Mouse (Mus musculus) kidney, adult 2 months (tissue): ENCODE measurements around the gene Itgad. TPM values are rescaled to one million over a fixed set of nuclear protein-coding genes. Genes with fewer than 3 reads are reported as not detected.
"Not testable (repeated sequence)": the region's sequence is repeated elsewhere in the genome, so short reads cannot be mapped to it uniquely, and the experiment has no call there.

Experiments used
- DNase-seq: peaks from one replicate; pipeline ENCODE4 v3.0.0; 2021
- H3K27ac ChIP-seq: fragments of 200-500 bp; 2 replicates; pipeline ENCODE4 v1.5.1; 2012; ENCODE audit warnings: low read depth, low read length, control low read depth, inconsistent platforms; ENCODE audit not compliant: insufficient read depth
- H3K27me3 ChIP-seq: fragments of 200-500 bp; replicated peaks from 2 replicates; pipeline ENCODE4 v1.6.1; 2012; ENCODE audit warnings: mild to moderate bottlenecking, moderate library complexity, low read length, inconsistent platforms; ENCODE audit not compliant: control insufficient read depth, insufficient read depth
- H3K36me3 ChIP-seq: fragments of 200-500 bp; 2 replicates; pipeline ENCODE4 v1.6.1; 2012; ENCODE audit warnings: mild to moderate bottlenecking, moderate library complexity, low read length, inconsistent platforms; ENCODE audit not compliant: control insufficient read depth, insufficient read depth
- H3K4me1 ChIP-seq: fragments of 200-500 bp; 2 replicates; pipeline ENCODE4 v1.6.1; 2011; ENCODE audit warnings: low read length; ENCODE audit not compliant: control insufficient read depth, insufficient read depth
- H3K4me3 ChIP-seq: fragments of 200-500 bp; 2 replicates; pipeline ENCODE4 v1.5.1; 2011; ENCODE audit warnings: mild to moderate bottlenecking, low read depth, low read length, control low read depth; ENCODE audit not compliant: insufficient read depth
- CTCF ChIP-seq: fragments of 200-500 bp; conservative IDR thresholded peaks from 2 replicates; pipeline ENCODE4 v1.5.1; 2011; ENCODE audit warnings: low read depth, mild to moderate bottlenecking, control low read depth, low read length, moderate library complexity, mixed read lengths; ENCODE audit not compliant: insufficient read depth, insufficient read length
- POLR2A ChIP-seq: fragments of 200-500 bp; IDR thresholded peaks from one replicate; pipeline ENCODE4 v1.6.1; 2011; ENCODE audit warnings: low read depth, low read length, control low read depth
- WGBS: fragments of 180-500 bp; shearing (Covaris S2); methylation state at CpG from one replicate; pipeline ENCODE4 v1.1.7; 2018; 5-methylcytosine and 5-hydroxymethylcytosine counted together
- polyA plus RNA-seq: library from polyadenylated mRNA; depleted of rRNA; stranded (reverse); fragments of >200 nt; gene quantifications from 2 replicates; pipeline ENCODE4 v1.2.3, GENCODE M21; 2012

The Itgad gene
- polyA plus RNA-seq, 1 experiment, result 0.05 TPM

DNA sequence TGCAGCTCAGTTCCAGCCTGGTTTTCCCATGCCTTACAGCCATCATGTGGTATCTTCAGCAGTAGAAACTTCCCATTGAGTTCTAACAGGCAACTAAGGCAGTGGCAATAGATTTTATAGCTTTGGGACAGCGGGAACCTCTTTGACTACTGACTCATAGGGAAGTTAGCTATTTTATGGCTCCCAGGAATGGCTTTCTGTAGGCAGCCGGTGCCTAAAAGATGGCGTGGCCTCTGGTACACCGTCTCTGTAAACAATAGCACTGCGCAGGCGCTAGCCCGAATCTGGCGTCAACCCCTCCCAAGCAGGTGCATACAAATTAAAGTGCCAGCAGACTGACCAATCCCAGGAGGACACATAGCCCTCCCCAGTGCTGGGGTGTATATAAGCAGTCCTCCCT is 3.2 kb upstream of the Itgad start:
- no peak for DNase-seq
- 60% methylated on average over 8 of the region's 8 CpGs for WGBS
- H3K36me3 ChIP-seq, result no peaks in the 10 kb centered on the region
- no peak overlapping the region for H3K4me3 ChIP-seq
- TF ChIP-seq POLR2A (no peak), CTCF (no peak)
- no peak overlapping the region for H3K27ac ChIP-seq
- H3K4me1 ChIP-seq, result no peaks in the 10 kb centered on the region
- H3K27me3 ChIP-seq, result no peaks in the 10 kb centered on the region

DNA sequence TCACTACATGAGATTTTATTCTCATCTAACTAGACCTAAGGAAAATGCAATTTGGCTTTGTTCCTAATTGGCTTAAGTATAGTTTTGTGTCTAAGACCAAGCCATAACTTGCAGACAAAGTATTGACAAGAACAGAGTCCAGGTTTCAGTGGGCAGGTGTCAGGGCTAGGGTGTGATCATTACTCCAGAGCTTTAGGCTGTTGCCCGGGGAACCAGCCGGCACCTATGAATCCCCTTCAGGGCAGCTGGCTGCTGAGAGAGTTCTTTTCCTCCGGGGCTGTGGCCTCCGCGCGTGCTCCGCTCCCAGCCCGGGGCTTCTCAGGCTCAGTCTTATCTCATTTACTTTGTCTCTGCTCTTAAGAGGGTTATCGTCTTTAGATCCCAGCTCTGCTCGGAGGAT is 748 bp downstream of the Itgad start:
- no peak overlapping the region for H3K27ac ChIP-seq
- no peak for DNase-seq
- H3K27me3 ChIP-seq, result no peaks in the 10 kb centered on the region
- no peaks in the 10 kb centered on the region for H3K36me3 ChIP-seq
- H3K4me3 ChIP-seq, result no peak overlapping the region
- no peaks in the 10 kb centered on the region for H3K4me1 ChIP-seq
- TF ChIP-seq CTCF (no peak), POLR2A (no peak)
- WGBS, result 79% methylated on average over 10 of the region's 10 CpGs

- not testable (repeated sequence) for H3K27ac ChIP-seq, H3K27me3 ChIP-seq, H3K36me3 ChIP-seq, DNase-seq, H3K4me1 ChIP-seq, H3K4me3 ChIP-seq
- WGBS, result 69% methylated on average over 8 of the region's 8 CpGs
Measured at GRCm38 (mm10) chr7:128158688-128159354, 4.6 kb downstream of the Itgad start.

DNA sequence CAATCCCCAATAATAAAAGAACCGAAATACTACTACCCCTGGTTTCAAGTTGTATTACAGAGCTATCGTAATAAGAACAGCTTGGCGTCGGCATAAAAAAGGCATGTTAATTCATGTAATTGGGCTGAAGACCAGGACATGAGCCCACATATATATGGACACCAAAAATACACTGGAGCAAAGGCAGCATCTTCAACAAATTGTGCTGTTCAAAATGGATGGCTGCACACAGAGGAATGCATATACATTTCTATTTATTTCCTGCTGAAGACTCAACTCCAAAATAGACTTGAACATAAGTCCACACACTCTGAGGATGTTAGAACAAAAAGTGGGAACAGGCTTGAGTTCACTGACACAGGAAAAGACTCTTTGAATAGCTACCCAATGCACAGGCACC is 9.8 kb downstream of the Itgad start:
- no peak overlapping the region for H3K27ac ChIP-seq
- 97% methylated on average over 4 of the region's 4 CpGs for WGBS

DNA sequence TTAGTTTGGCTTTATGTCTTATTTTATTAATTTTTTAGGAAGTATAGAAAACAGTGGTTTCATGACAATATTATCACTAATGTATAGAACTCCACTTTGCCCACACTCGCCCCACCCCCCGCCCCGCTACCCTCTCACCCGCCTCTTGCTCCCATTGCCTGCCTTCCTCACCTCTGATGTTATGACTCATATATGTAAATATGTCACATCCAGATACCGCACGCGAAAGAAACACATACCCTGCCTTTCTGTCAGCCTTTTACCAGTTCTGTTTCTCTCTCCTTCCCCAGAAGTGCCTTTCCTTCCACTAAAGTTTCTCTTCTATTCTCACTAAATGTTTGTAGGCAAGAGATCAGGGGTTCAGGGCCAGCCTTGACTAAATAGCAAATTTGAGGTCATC is 12.2 kb downstream of the Itgad start:
- no peaks in the 10 kb centered on the region for H3K27me3 ChIP-seq
- DNase-seq, result no peak
- H3K4me3 ChIP-seq, result no peak overlapping the region
- no peaks in the 10 kb centered on the region for H3K4me1 ChIP-seq
- TF ChIP-seq POLR2A (no peak), CTCF (no peak)
- H3K27ac ChIP-seq, result no peak overlapping the region
- no peaks in the 10 kb centered on the region for H3K36me3 ChIP-seq
- 94% methylated on average over 7 of the region's 7 CpGs for WGBS

More for the DNA sequence above, 9.8 kb downstream of the Itgad start:
- no peaks in the 10 kb centered on the region for H3K36me3 ChIP-seq
- no peak overlapping the region for H3K4me3 ChIP-seq
- TF ChIP-seq CTCF (no peak), POLR2A (no peak)
- no peaks in the 10 kb centered on the region for H3K4me1 ChIP-seq
- no peak for DNase-seq
- H3K27me3 ChIP-seq, result no peaks in the 10 kb centered on the region

- no peak overlapping the region for H3K4me3 ChIP-seq
- no peaks in the 10 kb centered on the region for H3K36me3 ChIP-seq
- H3K27me3 ChIP-seq, result no peaks in the 10 kb centered on the region
- no peaks in the 10 kb centered on the region for H3K4me1 ChIP-seq
- 79% methylated on average over 3 of the region's 3 CpGs for WGBS
- no peak overlapping the region for H3K27ac ChIP-seq
- no peak for TF ChIP-seq CTCF
- TF ChIP-seq POLR2A, result no peak
- DNase-seq, result no peak
Measured at GRCm38 (mm10) chr7:128169996-128170395, 15.8 kb downstream of the Itgad start.

DNA sequence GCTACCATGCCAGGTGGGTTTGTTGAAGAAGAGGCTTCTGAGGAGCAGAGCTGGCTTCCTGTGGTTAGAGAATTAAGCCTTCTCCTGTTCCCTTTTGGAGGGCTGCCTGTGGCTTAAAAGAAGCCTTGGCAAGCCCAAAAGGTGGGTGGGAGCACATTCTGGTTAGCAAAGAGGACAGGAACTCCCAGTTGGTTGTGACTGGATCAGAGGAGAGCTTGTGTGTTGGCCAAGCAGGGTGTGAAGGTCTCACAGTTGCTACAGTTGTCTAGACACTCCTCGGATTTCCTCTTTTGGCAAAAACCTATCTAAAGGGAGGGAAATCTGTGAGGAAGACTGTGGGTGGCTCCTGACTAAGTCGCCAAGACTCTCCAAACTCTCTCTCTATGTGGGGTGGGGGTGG is 24.2 kb downstream of the Itgad start:
- no peak overlapping the region for H3K4me3 ChIP-seq
- H3K36me3 ChIP-seq, result no peaks in the 10 kb centered on the region
- H3K27ac ChIP-seq, result no peak overlapping the region
- WGBS, result 56% methylated on average over 2 of the region's 2 CpGs
- H3K27me3 ChIP-seq, result no peaks in the 10 kb centered on the region
- no peaks in the 10 kb centered on the region for H3K4me1 ChIP-seq
- TF ChIP-seq CTCF (no peak), POLR2A (no peak)
- DNase-seq, result no peak
